Mouse (Mus musculus) adrenal gland, postnatal 14 days (tissue): ENCODE data around the gene Ralb. TPM values are rescaled to one million over a fixed set of nuclear protein-coding genes. Genes with fewer than 3 reads are reported as not detected.

Experiments used
- DNase-seq: peaks from one replicate; pipeline ENCODE4 v3.0.0; 2021; ENCODE audit warnings: mixed read lengths
- total RNA-seq: library from RNA; stranded (reverse); gene quantifications from 2 replicates; pipeline ENCODE4 v1.2.3, GENCODE M21; 2021

The Ralb gene
- total RNA-seq, 1 experiment from 2014 or later = 58.1 TPM

GRCm38 (mm10) chr1:119450651-119451345 is 53.8 kb downstream of the Ralb start:
- no peak for DNase-seq

- no peak for DNase-seq
Measured at GRCm38 (mm10) chr1:119446753-119447283, 57.8 kb downstream of the Ralb start.

DNA sequence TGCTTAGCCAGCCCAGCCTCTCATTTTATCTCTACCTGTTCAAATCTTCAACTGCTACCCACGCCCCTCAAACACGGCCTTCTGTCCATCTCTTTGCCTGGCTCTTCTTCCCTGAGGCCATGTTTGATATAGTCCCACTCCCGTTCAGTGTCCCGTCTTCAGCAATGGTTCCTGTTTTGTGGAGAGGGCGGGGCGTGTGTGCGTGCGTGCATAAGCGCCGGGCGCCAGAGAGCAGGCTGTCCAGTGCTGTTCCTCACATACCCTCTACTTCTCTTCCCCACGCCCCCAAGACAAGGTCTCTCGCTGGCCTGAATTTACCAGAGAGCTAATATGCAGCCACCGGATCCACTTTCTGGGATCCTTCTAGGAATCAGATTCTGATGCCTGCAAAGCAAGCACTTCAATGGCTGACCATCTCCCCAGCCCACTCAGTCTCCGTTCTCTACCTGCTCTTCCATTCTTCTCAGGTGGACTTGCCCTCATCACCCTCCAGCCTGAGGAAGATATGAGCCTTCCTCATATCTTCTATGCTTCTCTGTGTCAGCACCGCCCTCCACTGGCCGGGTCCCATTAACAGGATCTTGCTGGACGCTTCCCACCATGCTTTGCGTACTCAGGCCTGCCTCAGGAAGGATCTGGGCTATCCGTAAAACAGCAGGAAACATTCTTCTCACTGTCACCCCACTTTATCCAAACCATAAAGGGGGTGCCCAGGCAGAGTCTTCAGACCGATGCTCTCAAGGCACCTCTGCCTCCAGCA is 60.8 kb downstream of the Ralb start:
- DNase-seq = no peak

- DNase-seq = no peak
Measured at GRCm38 (mm10) chr1:119442901-119443300, 61.7 kb downstream of the Ralb start.

GRCm38 (mm10) chr1:119438105-119438637 is 66.4 kb downstream of the Ralb start:
- DNase-seq = no peak

- DNase-seq = no peak
Measured at GRCm38 (mm10) chr1:119437401-119437800, 67.2 kb downstream of the Ralb start.

- no peak for DNase-seq
Measured at GRCm38 (mm10) chr1:119424141-119424860, 80.3 kb downstream of the Ralb start.

DNA sequence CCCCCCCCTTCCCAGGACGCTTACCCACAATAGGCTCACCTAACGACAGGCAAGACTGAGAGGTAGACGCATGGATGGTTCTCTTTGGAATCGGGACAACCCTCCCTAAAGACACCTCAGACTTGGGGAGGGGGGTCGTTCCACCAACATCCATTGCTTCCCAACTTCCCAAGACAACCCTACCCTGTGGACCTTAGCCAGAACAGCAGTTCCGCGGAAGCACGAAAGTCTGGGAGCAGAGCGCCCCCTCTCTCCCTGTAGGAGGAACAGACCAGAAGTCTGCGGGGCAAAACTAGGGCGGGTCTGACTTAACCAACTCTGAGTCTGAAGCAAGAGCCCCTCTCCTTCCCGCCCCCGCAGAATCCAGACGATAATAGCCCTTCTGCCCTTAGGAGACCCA is 81.1 kb downstream of the Ralb start:
- peak; percentile 81 for DNase-seq

DNA sequence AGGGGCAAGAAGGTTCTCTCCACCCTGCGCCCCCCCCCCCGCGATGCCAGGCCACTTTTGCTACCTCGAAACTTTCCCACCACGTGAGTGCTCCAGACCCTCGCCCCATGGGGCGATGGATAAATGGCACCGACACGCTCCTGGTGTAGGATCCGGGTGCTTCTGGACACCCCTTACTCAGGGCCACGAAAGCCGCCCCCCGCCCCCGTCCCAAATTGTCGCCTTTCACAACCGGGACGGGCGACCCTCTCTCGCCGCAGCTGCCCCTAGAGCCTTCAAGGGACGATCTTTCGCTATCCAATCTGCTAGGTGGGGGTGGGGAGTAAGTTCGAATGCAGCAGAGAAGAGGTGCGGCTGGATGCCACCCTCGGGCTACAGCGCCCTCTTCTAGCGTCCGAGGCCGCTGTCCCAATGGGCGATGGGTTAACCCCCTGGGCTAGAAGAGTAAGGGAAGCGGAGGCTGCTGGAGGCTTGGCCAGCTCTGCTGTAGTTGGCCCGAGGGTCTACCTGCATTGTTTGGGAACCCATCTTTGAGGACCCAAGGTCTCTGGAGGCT is 82.1 kb downstream of the Ralb start:
- peak; percentile 44 for DNase-seq

GRCm38 (mm10) chr1:119421576-119422421 is 82.8 kb downstream of the Ralb start, which contains the start of gene Inhbb:
Inhbb (minus strand) TSS chr1:119422248.
- DNase-seq = peak; percentile 56

- peak; percentile 61 for DNase-seq
Measured at GRCm38 (mm10) chr1:119420984-119421575, 83.5 kb downstream of the Ralb start.

Other genes with a start within 250 kb of the Ralb start
- 2.1 and 2.2 TPM in 2 replicates for gene Inhbb, start 82.5 kb downstream of the Ralb start, total RNA-seq
- 19.6 and 20.8 TPM in 2 replicates for gene Tmem185b, start 21.4 kb upstream of the Ralb start, total RNA-seq
- gene Epb41l5, start 144.2 kb upstream of the Ralb start, total RNA-seq = 8.3 and 10.2 TPM in 2 replicates